Mouse (Mus musculus): Measurements from ENCODE around the gene Psg23.
"Not testable (repeated sequence)": the region's sequence is repeated elsewhere in the genome, so short reads cannot be mapped to it uniquely, and the experiment has no call there.

The Psg23 gene

GRCm38 (mm10) chr7:18616401-18616800, at the start of gene Psg23:
Gene Psg23, minus strand, starts transcription at chr7:18616501.
- not testable (repeated sequence) for DNase-seq

- DNase-seq, result not testable (repeated sequence)
Observed at GRCm38 (mm10) chr7:18656625-18657024, 40.3 kb upstream of the Psg23 start, which contains the start of gene Psg21. Gene Psg21, minus strand, starts transcription at chr7:18656725.

GRCm38 (mm10) chr7:18626921-18627320, 10.6 kb upstream of the Psg23 start:
- not testable (repeated sequence) for DNase-seq

GRCm38 (mm10) chr7:18567205-18567604, 49.1 kb downstream of the Psg23 start, which contains the start of gene Psg27:
Gene Psg27, minus strand, starts transcription at chr7:18567305.
- DNase-seq, result no peak

- DNase-seq, result no peak
Observed at GRCm38 (mm10) chr7:18559850-18560249, 56.5 kb downstream of the Psg23 start.

Data from right cerebral cortex, postnatal 25 days (tissue).